Mouse (Mus musculus): ENCODE results near the gene Aldh16a1.
"Not testable (repeated sequence)": the region's sequence is repeated elsewhere in the genome, so short reads cannot be mapped to it uniquely, and the experiment has no call there.

The Aldh16a1 gene

GRCm38 (mm10) chr7:45157459-45157858 lies 3.1 kb upstream of the Aldh16a1 start:
- DNase-seq (ENCODE audit: low read depth): no peak

GRCm38 (mm10) chr7:45156206-45156605 lies 1.8 kb upstream of the Aldh16a1 start:
- DNase-seq (ENCODE audit: low read depth): no peak

DNA sequence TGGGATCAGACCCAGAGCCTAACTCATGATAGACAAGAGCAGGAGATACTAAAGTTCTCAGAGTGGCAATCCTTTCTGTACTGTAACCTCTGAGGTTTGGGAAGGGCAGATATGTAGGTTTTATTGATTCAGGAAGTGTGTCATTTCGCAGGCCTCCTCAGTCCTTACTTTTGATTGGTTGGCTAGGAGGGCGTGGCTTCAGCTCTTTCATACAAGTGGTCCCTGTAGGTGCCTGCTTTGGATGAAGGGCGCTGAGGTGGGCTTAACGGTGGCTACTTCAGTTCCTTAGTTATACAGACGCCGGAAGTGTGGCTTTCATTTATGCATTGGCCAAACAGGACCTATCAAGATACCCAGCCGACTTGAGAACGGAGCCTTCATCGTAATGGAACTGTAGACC lies 1.2 kb upstream of the Aldh16a1 start:
- DNase-seq (ENCODE audit: low read depth): no peak

DNA sequence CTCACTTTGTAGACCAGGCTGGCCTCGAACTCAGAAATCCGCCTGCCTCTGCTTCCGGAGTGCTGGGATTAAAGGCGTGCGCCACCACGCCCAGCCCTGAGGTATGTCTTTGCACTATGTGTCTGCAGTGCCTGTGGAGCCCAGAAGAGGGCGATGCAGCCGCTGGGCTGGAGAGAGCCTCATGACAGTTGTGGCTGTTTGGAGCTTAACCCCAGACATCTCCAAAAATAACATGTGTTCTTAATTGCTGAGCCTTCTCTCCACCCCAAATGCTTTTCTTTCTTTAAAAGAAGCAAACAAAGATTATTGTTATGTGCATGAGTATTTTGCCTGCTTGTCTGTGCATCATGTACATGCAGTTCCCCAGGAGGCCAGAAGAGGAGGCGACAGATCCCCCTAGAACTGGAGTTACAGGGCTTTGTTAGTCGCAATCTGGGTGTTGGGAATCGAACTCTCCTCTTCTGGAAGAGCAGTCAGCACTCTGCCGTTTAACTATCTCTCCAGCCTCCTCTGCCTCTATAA lies 670 bp upstream of the Aldh16a1 start:
- DNase-seq (ENCODE audit: low read depth): peak; percentile 70

- no peak for DNase-seq (ENCODE audit: low read depth)
Measured at GRCm38 (mm10) chr7:45153586-45153985, 798 bp downstream of the Aldh16a1 start.

GRCm38 (mm10) chr7:45153052-45153451 lies 1.3 kb downstream of the Aldh16a1 start:
- DNase-seq (ENCODE audit: low read depth): not testable (repeated sequence)

DNA sequence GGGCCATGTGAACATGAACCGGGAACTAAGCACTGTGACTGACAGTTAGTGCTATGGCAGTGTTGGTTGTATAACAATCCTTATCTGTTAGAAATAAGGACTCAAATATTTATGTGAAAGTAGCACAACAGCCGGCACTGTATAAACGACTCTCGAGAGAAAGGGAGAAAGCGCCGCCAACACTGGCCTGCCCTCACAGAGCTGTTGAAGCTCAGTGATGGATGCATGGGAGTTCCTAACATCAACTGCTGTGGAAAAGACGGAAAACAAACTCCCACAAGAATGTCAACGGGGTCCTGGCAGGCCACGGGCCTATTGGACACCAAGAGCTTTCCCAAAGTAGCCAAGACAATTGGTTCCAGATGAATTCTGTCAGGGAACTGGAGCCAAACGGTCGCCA lies 3.1 kb downstream of the Aldh16a1 start:
- DNase-seq (ENCODE audit: low read depth): no peak

DNA sequence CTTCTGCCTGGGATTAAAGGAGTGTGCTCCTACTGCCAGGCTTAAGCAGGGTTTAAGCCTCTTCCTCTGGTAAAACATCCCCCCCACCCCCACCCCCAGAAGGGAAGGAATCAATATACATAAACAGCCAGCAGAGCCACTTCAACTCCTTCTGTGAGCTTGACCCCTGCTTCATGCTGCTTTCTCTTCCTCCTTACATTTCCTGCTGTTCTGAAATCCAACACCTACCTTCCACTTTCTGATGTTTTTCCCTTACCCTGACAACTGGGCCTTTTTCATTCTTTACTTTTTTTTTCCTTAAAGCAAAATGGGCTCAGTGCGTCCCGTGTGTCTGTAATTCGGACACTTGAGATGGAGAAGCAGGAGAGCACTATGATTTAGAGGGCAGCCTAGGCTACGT lies 4.1 kb downstream of the Aldh16a1 start:
- no peak for DNase-seq (ENCODE audit: low read depth)

GRCm38 (mm10) chr7:45149545-45149944 lies 4.8 kb downstream of the Aldh16a1 start:
- DNase-seq (ENCODE audit: low read depth): no peak

DNA sequence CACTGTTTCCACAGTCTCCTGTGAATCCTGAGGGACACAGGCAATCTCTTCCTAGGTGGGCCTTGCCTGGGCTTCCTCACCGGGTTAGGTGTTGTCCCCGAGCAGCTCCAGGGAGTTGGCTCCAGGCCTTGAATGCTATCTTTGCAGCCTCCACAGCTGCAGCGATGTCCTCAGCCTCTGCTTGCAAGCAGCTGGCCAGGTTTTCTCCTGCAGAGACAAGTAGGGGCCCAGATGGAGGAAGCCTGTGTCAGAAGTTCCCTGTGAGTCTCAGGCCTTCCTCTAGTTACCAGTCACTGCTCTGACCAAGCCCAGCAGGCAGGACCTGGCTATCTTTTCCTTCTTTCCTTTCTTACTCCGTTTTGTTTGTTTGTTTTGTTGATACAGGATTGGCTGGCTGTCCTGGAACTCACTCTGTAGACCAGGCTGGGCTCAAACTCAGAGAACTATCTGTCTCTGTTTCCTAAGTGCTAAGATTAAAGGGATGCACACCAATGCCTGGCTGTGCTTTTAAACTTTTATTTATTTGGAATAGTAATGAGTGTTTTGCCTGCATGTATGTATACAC lies 5.8 kb downstream of the Aldh16a1 start:
- no peak for DNase-seq (ENCODE audit: low read depth)

DNA sequence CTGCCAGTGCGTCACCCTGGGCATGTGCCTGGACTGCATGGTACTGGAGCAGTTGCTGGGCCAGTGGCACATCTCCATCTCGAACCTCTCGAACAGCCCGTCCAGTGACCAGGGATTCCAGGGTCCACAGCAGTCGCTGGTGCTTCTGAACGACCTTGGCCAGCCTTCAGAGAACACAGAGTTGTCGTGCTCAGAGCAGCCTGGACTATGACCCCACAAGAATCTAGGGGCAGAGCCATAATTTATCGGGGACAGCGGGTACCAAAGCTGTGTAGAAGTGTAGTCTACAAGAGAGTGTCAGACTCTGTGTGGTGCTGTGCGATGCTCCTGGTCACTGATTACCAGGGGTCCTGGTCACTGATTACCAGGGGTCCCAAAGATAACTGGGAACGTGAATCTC lies 6.5 kb downstream of the Aldh16a1 start:
- no peak for DNase-seq (ENCODE audit: low read depth)

DNA sequence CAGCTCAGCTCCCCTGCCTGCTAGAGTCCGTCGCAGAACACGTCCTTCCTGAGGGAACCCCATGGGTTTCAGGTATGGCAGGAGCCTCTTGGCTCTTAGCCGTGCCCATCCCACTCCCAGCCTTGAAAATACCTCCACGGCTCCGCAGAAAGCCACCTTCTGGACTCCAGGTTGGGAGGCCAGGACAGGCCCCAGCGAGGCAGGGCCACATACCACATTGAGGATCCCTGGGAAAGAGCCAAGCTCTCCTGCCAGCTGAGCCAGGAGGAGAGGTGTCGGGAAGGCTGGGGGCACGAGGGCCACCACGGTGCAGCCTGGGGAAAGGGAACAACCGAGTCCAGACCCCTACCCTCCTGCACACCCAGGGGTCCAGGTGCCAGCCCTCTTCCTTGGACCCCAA lies 7.1 kb downstream of the Aldh16a1 start:
- no peak for DNase-seq (ENCODE audit: low read depth)

DNA sequence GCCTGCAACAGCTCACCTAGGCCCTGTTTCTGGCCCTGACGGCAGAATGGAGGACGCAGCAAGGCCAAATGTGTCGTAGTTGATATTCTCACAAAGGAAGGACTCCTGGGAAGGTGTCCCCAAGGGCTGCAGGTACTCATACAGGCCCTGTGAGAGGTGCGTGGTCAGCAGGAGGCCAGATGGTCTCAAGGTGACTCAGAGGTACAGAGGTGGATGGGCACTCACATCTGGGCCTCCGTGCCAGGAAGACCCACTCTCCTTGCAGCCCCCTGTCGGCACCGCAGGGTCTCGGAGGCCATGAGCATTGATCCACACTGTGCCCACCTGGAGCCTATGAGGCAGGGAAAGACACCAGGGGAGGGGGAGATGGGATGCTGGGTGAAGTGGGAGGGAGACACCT lies 8.9 kb downstream of the Aldh16a1 start:
- no peak for DNase-seq (ENCODE audit: low read depth)

DNA sequence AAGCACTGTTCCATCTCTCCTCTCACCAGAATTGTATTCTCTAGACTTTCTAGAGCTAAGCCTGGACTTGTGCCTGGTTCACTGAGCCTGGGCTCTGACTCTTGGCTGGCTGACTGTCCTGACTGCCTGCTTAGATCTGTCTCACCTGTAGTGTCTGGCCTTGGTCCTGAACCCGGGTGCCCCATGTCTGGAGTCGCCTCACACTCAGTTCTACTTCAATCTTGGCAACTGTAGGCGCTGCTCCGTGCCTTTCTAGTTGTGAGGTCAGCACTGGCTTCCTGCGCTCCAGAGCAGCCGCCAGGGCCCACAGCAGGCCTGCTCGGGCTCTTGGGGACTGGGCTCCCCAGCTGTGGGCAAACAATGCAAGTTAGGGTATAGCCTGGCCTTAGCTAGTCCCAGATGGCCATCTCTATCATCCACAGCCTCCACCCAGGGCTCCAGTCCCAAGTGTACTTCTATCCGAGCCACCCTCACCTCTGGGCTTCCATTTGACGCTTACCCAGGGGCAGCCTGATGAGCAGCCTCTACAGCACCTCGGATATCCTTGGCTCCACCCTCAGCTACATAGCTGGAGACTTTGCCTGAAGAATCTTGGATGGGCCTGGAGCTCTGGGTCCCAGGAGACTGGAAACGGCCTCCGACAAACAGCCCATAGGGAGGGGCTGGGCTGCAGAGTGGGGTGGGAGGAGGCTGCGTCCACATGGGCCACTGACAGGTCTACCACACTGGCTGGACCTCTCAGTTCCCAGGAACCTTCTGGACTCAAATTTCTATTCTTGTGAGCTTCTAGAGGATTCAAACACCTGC lies 9.8 kb downstream of the Aldh16a1 start:
- no peak for DNase-seq (ENCODE audit: low read depth)

GRCm38 (mm10) chr7:45141914-45142313 lies 12.5 kb downstream of the Aldh16a1 start:
- DNase-seq (ENCODE audit: low read depth): no peak

DNA sequence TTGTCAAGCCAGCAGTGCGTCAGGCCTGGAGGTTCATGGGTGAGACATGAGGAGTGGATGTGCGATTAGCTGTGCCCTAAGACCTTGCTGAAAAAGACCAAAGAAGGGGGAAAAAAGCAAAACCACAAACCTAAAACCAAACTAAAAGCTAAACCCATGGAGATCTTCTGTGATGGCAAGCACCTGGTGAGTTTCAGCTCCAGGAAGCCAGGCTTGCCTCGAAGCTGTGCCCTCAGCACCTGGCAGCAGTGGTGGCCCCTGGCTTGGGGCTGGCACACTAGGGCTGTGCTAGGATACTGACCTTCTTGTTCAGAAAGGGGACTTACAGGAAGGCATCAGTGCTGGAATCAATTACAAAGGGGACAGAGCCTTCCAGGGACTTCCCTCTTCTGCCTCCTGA lies 13.1 kb downstream of the Aldh16a1 start:
- DNase-seq (ENCODE audit: low read depth): peak; percentile 57

DNA sequence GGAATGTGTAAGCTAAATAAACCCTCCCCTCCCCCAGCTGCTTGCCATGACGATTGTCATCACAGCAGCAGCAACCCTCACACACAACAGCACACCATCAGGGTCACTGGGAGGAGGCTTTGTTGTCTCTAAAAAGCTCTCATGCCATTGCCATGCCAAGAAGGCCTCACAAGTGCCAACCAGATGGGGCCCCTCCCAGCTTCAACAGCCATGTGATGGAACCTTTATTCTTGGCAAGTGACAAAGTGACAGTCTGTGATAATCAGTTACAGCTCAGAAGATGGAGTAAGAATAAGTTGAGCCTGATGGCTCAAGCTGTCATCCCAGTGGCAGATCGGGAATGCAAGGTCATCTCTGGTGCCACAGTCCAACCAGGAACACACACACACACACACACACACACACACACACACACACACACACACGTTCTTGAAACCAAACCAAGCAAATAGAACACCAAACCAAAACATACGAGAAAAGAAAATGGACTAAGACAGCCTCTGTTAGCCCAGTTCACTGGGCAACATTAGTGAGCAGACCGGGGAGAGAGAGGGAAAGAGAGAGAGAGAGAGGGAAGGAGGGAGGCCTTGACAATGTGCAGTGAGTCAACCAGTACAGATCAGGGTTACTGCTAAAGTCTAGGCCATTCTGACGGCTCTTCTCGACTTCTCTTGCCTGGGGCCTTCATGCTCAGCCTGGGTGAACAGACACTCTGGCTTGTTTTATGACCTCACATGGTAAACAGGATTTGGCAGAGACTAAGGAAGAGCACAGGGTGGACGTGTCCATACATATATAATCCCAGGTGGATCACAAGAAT lies 14.3 kb downstream of the Aldh16a1 start:
- no peak for DNase-seq (ENCODE audit: low read depth)

GRCm38 (mm10) chr7:45138403-45138802 lies 16.0 kb downstream of the Aldh16a1 start:
- DNase-seq (ENCODE audit: low read depth): no peak

- peak; percentile 47 for DNase-seq (ENCODE audit: low read depth)
Measured at GRCm38 (mm10) chr7:45137171-45138006, 17.0 kb downstream of the Aldh16a1 start.

GRCm38 (mm10) chr7:45135993-45136567 lies 18.3 kb downstream of the Aldh16a1 start, which contains the start of the genes Gm45713 and Flt3l:
TSS of gene Gm45713 (minus strand) at chr7:45136231.
TSS of gene Flt3l (minus strand) at chr7:45136432.
- peak; percentile 97 for DNase-seq (ENCODE audit: low read depth)

GRCm38 (mm10) chr7:45135370-45135769 lies 19.0 kb downstream of the Aldh16a1 start:
- DNase-seq (ENCODE audit: low read depth): no peak
